7 mouse cellular contexts compared by ENCODE assay signal in the genomic region with DNA sequence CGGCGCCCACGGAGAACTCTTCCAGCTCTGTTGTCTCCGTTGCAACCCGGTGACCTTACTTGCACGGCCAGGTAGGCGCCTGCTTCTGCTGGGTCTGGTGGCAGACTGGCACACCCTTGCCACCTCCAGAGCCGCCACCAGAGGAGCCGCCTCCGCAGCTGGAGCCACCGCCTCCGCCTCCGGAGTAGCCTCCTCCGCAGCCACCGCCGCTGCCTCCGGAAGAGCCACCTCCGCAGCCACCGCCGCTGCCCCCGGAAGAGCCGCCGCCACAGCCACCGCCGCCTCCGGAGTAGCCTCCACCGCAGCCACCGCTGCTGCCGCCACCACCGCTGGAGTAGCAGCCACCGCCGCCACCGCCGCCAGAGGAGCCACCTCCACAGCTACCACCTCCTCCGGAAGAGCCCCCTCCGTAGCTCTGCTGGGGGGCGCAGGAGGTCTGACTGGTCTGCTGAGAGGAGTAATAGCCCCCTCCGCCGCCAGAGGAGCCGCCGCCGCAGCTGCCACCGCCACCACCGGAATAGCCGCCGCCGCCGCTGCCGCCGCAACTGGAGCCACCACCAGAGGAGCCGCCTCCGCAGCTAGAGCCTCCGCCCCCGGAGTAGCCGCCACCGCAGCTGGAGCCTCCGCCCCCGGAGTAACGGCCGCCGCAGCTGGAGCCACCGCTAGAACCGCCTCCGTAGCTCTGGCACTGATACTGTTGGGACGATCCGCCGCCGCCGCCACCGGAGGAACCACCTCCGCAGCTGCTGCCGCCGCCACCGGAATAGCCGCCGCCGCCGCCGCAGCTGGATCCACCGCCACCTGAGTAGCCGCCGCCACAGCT. TPM values are rescaled to one million over a fixed set of nuclear protein-coding genes. Genes with fewer than 3 reads are reported as not detected.
DNase-seq lines count a peak whose midpoint lies in the region; ATAC-seq and TF ChIP-seq lines count a peak whose summit lies in the region.

No protein-coding gene starts in this region.

- peaks cover 45% of the 10 kb centered on the region for H3K27me3 ChIP-seq in embryonic facial prominence, embryonic 14.5 days (replicated peaks; ENCODE audit: control insufficient read depth, insufficient read depth, low read length)
- H3K27me3 ChIP-seq in heart, embryonic 10.5 days (ENCODE audit: insufficient read depth, poor library complexity, severe bottlenecking): peaks cover 35% of the 10 kb centered on the region
- peaks cover 12% of the 10 kb centered on the region for H3K27me3 ChIP-seq in kidney, embryonic 14.5 days (ENCODE audit: control insufficient read depth, insufficient read depth, low read length)
- H3K27me3 ChIP-seq in limb, embryonic 14.5 days (ENCODE audit: control insufficient read depth, insufficient read depth, low read length): peaks cover 20% of the 10 kb centered on the region; the same call in 1 of the 2 replicates
- H3K27me3 ChIP-seq in midbrain, embryonic 15.5 days (replicated peaks): peaks cover 3% of the 10 kb centered on the region
- H3K27me3 ChIP-seq in testis, adult 2 months (ENCODE audit: control insufficient read depth, insufficient read depth, low read length): peaks cover 8% of the 10 kb centered on the region

- H3K4me3 ChIP-seq in bone marrow macrophage, adult 2 months (ENCODE audit: insufficient read depth, low read length): peak overlapping the region; percentile 65
- H3K4me3 ChIP-seq in embryonic facial prominence, embryonic 14.5 days (ENCODE audit: low read depth, low read length): peak overlapping the region; percentile 75
- peak overlapping the region; percentile 92 for H3K4me3 ChIP-seq in heart, embryonic 10.5 days
- H3K4me3 ChIP-seq in kidney, embryonic 14.5 days (ENCODE audit: low read length): peak overlapping the region; percentile 72
- peak overlapping the region; percentile 73 for H3K4me3 ChIP-seq in limb, embryonic 14.5 days (replicated peaks; ENCODE audit: low read length)
- peak overlapping the region; percentile 82 for H3K4me3 ChIP-seq in midbrain, embryonic 15.5 days
- peak overlapping the region; percentile 51 for H3K4me3 ChIP-seq in testis, adult 2 months (ENCODE audit: control insufficient read depth, low read depth, low read length)

- H3K4me2 ChIP-seq in embryonic facial prominence, embryonic 14.5 days (ENCODE audit: low read depth, low read length): peak overlapping the region; percentile 84
- peak overlapping the region; percentile 92 for H3K4me2 ChIP-seq in kidney, embryonic 14.5 days (replicated peaks; ENCODE audit: low read depth, low read length)
- peak overlapping the region; percentile 90 for H3K4me2 ChIP-seq in limb, embryonic 14.5 days (replicated peaks; ENCODE audit: low read depth, low read length, severe bottlenecking)
- H3K4me2 ChIP-seq in midbrain, embryonic 15.5 days: peak overlapping the region; percentile 72

- TF ChIP-seq CTCF in bone marrow macrophage, adult 2 months (IDR thresholded peaks at IDR 0.05; ENCODE audit: low read depth, low read length): no peak
- TF ChIP-seq CTCF in testis, adult 2 months (IDR thresholded peaks at IDR 0.05; ENCODE audit: control insufficient read depth, insufficient read depth, insufficient replicate concordance, low read depth, low read length): no peak

- H3K36me3 ChIP-seq in embryonic facial prominence, embryonic 14.5 days (ENCODE audit: control insufficient read depth, insufficient read depth, low read length): no peaks in the 10 kb centered on the region
- H3K36me3 ChIP-seq in heart, embryonic 10.5 days: no peaks in the 10 kb centered on the region
- no peaks in the 10 kb centered on the region for H3K36me3 ChIP-seq in kidney, embryonic 14.5 days (ENCODE audit: control insufficient read depth, insufficient read depth, low read length)
- H3K36me3 ChIP-seq in limb, embryonic 14.5 days (ENCODE audit: control insufficient read depth, insufficient read depth, low read length): no peaks in the 10 kb centered on the region
- no peaks in the 10 kb centered on the region for H3K36me3 ChIP-seq in midbrain, embryonic 15.5 days (replicated peaks)
- H3K36me3 ChIP-seq in testis, adult 2 months (ENCODE audit: control insufficient read depth, insufficient read depth, low read length): no peaks in the 10 kb centered on the region

- TF ChIP-seq POLR2A in bone marrow macrophage, adult 2 months (IDR thresholded peaks at IDR 0.05; ENCODE audit: borderline replicate concordance, low read depth, low read length): no peak
- no peak for TF ChIP-seq POLR2A in limb, embryonic 14.5 days (IDR thresholded peaks at IDR 0.05; ENCODE audit: borderline replicate concordance, extremely low read depth, insufficient read depth, insufficient read length)
- TF ChIP-seq POLR2A in testis, adult 2 months (IDR thresholded peaks at IDR 0.05; ENCODE audit: control insufficient read depth, low read depth, low read length): no peak

- WGBS in embryonic facial prominence, embryonic 14.5 days: 0% methylated on average over 23 of the region's 82 CpGs
- under 1% methylated on average over 79 of the region's 82 CpGs for whole genome bisulfite sequencing in heart, embryonic 10.5 days
- under 1% methylated on average over 61 of the region's 82 CpGs for WGBS in kidney, embryonic 14.5 days
- WGBS in limb, embryonic 14.5 days: 1% methylated on average over 47 of the region's 82 CpGs
- under 1% methylated on average over 79 of the region's 82 CpGs for WGBS in midbrain, embryonic 15.5 days

- no peaks in the 10 kb centered on the region for H3K4me1 ChIP-seq in bone marrow macrophage, adult 2 months (ENCODE audit: control insufficient read depth, insufficient read depth, low read length)
- H3K4me1 ChIP-seq in embryonic facial prominence, embryonic 14.5 days (ENCODE audit: control insufficient read depth, insufficient read depth, low read length): no peaks in the 10 kb centered on the region
- H3K4me1 ChIP-seq in heart, embryonic 10.5 days: no peaks in the 10 kb centered on the region; the same call in 1 of the 2 replicates
- H3K4me1 ChIP-seq in kidney, embryonic 14.5 days (ENCODE audit: control insufficient read depth, insufficient read depth, low read length): 0 out of 2 replicates have a peak, but pooled peaks cover 4% of the 10 kb centered on the region
- no peaks in the 10 kb centered on the region; the same call in 1 of the 2 replicates for H3K4me1 ChIP-seq in limb, embryonic 14.5 days (ENCODE audit: control insufficient read depth, insufficient read depth, low read length)
- H3K4me1 ChIP-seq in midbrain, embryonic 15.5 days: peaks cover 15% of the 10 kb centered on the region
- peaks cover 5% of the 10 kb centered on the region for H3K4me1 ChIP-seq in testis, adult 2 months (ENCODE audit: control insufficient read depth, insufficient read depth, low read length)

- no peaks in the 10 kb centered on the region for H3K9me3 ChIP-seq in embryonic facial prominence, embryonic 14.5 days (ENCODE audit: control insufficient read depth, low read length)
- no peaks in the 10 kb centered on the region for H3K9me3 ChIP-seq in heart, embryonic 10.5 days
- no peaks in the 10 kb centered on the region for H3K9me3 ChIP-seq in kidney, embryonic 14.5 days (ENCODE audit: control insufficient read depth, low read length)
- H3K9me3 ChIP-seq in limb, embryonic 14.5 days (ENCODE audit: control insufficient read depth, low read length): no peaks in the 10 kb centered on the region
- no peaks in the 10 kb centered on the region for H3K9me3 ChIP-seq in midbrain, embryonic 15.5 days

- no peak overlapping the region for H3K27ac ChIP-seq in bone marrow macrophage, adult 2 months (ENCODE audit: insufficient read depth, low read depth, low read length)
- H3K27ac ChIP-seq in embryonic facial prominence, embryonic 14.5 days (replicated peaks; ENCODE audit: low read depth, low read length): peak overlapping the region; percentile 48
- H3K27ac ChIP-seq in heart, embryonic 10.5 days: peak overlapping the region; percentile 82
- peak overlapping the region; percentile 37; the same call in 1 of the 2 replicates for H3K27ac ChIP-seq in kidney, embryonic 14.5 days (ENCODE audit: low read depth, low read length)
- peak overlapping the region; percentile 82 for H3K27ac ChIP-seq in limb, embryonic 14.5 days (replicated peaks; ENCODE audit: low read depth, low read length)
- peak overlapping the region; percentile 98 for H3K27ac ChIP-seq in midbrain, embryonic 15.5 days
- H3K27ac ChIP-seq in testis, adult 2 months (ENCODE audit: control insufficient read depth, insufficient read depth, low read depth, low read length): no peak overlapping the region

- peak overlapping the region; percentile 61 for H3K9ac ChIP-seq in embryonic facial prominence, embryonic 14.5 days (ENCODE audit: low read depth, low read length)
- H3K9ac ChIP-seq in kidney, embryonic 14.5 days (ENCODE audit: low read depth, low read length): peak overlapping the region; percentile 59
- H3K9ac ChIP-seq in limb, embryonic 14.5 days (ENCODE audit: low read depth, low read length, severe bottlenecking): peak overlapping the region; percentile 72
- peak overlapping the region; percentile 86 for H3K9ac ChIP-seq in midbrain, embryonic 15.5 days

- ATAC-seq in embryonic facial prominence, embryonic 14.5 days (ENCODE audit: low read depth): peak; percentile 84
- peak; percentile 84 for ATAC-seq in kidney, embryonic 14.5 days (ENCODE audit: low FRiP score, low TSS enrichment)
- peak; percentile 78 for ATAC-seq in limb, embryonic 14.5 days (ENCODE audit: low FRiP score, low read depth)
- peak; percentile 93 for ATAC-seq in midbrain, embryonic 15.5 days (replicated peaks)

- peak; percentile 66 for DNase-seq in embryonic facial prominence, embryonic 14.5 days (ENCODE audit: low spot score)
- DNase-seq in heart, embryonic 10.5 days (ENCODE audit: low spot score): peak; percentile 88
- DNase-seq in limb, embryonic 14.5 days (ENCODE audit: low spot score): peak; percentile 59

RNA-seq across cellular contexts. Expression of a gene that starts 2.3 kb away (rescaled TPM):
- polyA plus RNA-seq in bone marrow macrophage, adult 2 months (2012; ENCODE audit: insufficient read depth, insufficient read length, missing spikeins): not detected in 2 replicates
- 3.0 and 21.3 TPM in 2 replicates for polyA plus RNA-seq in embryonic facial prominence, embryonic 14.5 days (2014; fragmentation: Nextera tagmentation; extraction: Ambion mirVana)
- polyA plus RNA-seq in heart, embryonic 10.5 days (2016; fragmentation: Nextera tagmentation; extraction: Ambion mirVana): 0.69 and 0.83 TPM in 2 replicates
- 0.54 and 0.63 TPM in 2 replicates for polyA plus RNA-seq in kidney, embryonic 14.5 days (2014; fragmentation: Nextera tagmentation; extraction: Ambion mirVana)
- 9.0 and 9.7 TPM in 2 replicates for polyA plus RNA-seq in limb, embryonic 14.5 days (2012; rRNA removed)
- 10.3 and 14.0 TPM in 2 replicates for polyA plus RNA-seq in limb, embryonic 14.5 days (2014; fragmentation: Nextera tagmentation; extraction: Ambion mirVana)
- 8.8 TPM in 2 replicates for polyA plus RNA-seq in midbrain, embryonic 15.5 days (2015; fragmentation: Nextera tagmentation; extraction: Ambion mirVana)
- polyA plus RNA-seq in testis, adult 2 months (2012; rRNA removed): 0.08 TPM in 1 of 2 replicates, not detected in the other

RNA-seq across cellular contexts. Expression of a gene that starts 43.1 kb away (rescaled TPM):
- not detected in 2 replicates for polyA plus RNA-seq in bone marrow macrophage, adult 2 months (2012; ENCODE audit: insufficient read depth, insufficient read length, missing spikeins)
- polyA plus RNA-seq in embryonic facial prominence, embryonic 14.5 days (2014; fragmentation: Nextera tagmentation; extraction: Ambion mirVana): 1.2 and 7.7 TPM in 2 replicates
- not detected in 2 replicates for polyA plus RNA-seq in heart, embryonic 10.5 days (2016; fragmentation: Nextera tagmentation; extraction: Ambion mirVana)
- polyA plus RNA-seq in kidney, embryonic 14.5 days (2014; fragmentation: Nextera tagmentation; extraction: Ambion mirVana): not detected in 2 replicates
- 0.09 and 0.29 TPM in 2 replicates for polyA plus RNA-seq in limb, embryonic 14.5 days (2012; rRNA removed)
- polyA plus RNA-seq in limb, embryonic 14.5 days (2014; fragmentation: Nextera tagmentation; extraction: Ambion mirVana): 3.0 and 6.2 TPM in 2 replicates
- not detected in 2 replicates for polyA plus RNA-seq in midbrain, embryonic 15.5 days (2015; fragmentation: Nextera tagmentation; extraction: Ambion mirVana)
- 1.5 and 2.0 TPM in 2 replicates for polyA plus RNA-seq in testis, adult 2 months (2012; rRNA removed)

Comparison
In these comparisons a context has a peak if more than half of its experiments do, and no peak if none do; other contexts are left out.
1. H3K27ac ChIP-seq: peak in embryonic facial prominence, embryonic 14.5 days (single experiment), heart, embryonic 10.5 days (single experiment), kidney, embryonic 14.5 days (single experiment), limb, embryonic 14.5 days (single experiment) and midbrain, embryonic 15.5 days (single experiment); none in bone marrow macrophage, adult 2 months (single experiment) and testis, adult 2 months (single experiment).
2. Peak in every context shown above with its lines, with median percentiles within 50 percentile points of each other: H3K4me3 ChIP-seq, ATAC-seq, DNase-seq, H3K4me2 ChIP-seq and H3K9ac ChIP-seq.